Mouse (Mus musculus) liver, embryonic 14.5 days (tissue): Measurements from ENCODE around the gene Mars.

Experiments used
- CTCF ChIP-seq: IDR thresholded peaks from 2 replicates; pipeline ENCODE4 v1.5.1; 2016; ENCODE audit warnings: antibody characterized with exemption, low read depth, control low read depth
- EP300 ChIP-seq: IDR thresholded peaks from 2 replicates; pipeline ENCODE4 v1.6.1; 2016; ENCODE audit warnings: antibody characterized with exemption, low read depth

DNA sequence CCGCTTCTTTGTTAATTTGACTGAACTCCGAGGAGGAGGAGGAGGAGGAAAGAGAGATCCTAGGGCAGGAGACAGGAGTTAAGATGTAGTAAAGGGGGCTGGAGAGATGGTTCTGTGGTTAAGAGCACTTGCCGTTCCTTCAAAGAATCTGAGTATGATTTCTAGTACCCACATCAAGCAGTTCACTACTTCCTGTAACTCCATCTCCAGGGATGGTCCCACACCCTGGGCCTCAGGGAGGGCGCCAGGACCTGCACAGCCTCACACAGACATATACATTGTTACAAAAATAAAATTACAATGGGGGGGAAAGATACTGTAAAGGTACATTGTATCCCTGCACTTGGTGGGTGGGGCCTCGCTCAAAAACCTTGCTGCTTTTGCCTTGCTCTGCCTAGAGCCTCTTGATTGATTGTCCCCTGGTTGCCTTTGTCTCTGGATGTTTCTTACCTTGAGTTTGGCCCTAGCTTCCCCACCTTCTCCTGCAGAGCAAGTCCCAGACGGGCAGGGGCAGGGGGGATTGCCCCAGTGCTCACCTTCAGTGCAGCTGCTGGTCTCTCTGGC, 26.0 kb upstream of the Mars start:
- TF ChIP-seq EP300 (no peak), CTCF (no peak)
